Mouse (Mus musculus): Measurements from ENCODE around the gene Wwc2.

Wwc2 gene

DNA sequence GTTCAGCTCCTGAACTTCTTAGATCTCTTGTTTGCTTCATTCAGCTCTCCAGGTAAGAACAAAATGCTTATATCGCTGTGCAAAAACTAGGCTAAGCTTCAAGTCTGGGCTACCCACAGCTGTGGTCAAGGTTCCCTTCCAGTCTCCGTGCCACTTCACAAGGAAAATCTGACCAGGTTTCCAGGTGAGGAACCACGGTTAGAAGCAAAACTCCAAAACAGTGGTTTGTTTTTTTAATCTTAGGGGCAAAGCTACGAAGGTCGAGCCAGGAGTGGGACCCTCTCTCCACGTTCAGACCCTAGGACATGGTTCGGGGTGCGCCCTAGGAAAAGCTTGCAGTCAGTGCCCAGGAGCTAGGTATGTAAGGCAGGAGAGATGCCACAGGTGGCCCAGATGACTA, 1.5 kb downstream of the Wwc2 start:
- no peak for DNase-seq

DNA sequence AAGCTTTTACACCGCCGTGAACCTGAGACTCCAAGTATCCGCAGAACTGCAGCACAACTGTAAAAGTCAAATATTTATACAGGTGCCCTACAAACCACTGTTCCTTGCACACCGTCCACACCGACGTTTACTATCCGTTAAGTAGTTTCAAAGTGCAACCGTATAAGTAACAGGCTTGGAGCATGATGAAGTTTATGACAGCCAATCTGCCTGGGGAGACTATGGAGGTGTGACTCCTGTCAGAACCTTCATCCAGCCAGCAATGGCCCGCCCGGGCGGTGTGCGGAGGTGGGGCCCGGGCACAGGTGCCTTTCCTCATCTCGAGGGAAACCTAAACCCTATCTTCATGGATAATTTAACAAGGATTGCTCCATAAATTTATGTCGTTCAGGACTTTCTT, 2.6 kb downstream of the Wwc2 start:
- DNase-seq = no peak

DNA sequence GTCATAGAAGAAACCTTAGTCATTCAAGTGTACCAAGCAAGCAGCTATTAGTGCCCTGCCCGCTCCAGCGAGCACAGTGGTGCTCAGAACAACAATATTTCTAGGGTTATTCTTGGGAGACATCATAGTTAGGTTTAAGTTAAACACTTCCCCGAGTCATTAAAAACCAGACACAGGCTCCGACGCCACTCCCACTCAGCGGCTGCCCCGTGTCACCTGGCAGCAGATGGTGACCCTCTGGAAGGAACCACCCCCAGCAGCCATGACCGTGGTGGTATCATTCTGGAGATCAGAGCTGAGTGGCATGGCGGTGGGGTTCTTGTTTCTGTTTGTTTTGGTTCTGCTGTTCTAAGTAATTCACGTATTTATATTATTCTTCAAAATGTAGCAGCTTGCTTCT, 5.1 kb downstream of the Wwc2 start:
- peak; percentile 33 for DNase-seq

DNA sequence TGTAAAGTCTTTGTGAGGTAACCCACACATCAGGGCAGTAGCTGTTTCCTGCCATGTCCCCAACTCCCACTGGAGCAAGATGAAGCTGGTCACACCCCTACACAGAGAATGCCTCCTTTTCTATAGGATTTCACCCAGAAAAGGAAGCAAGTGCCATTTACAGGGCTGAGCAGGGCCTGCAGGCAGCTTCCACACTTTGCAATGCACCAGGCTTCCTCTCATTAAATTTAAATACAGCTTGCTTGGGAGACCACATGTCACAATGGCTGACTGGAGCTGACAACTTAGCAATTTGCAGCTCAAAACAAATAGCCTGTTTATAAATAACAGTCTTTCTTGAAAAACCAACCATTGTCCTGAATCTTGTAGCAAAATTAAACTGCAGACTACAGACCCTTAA, 5.5 kb downstream of the Wwc2 start:
- no peak for DNase-seq

- no peak for DNase-seq
Measured at GRCm38 (mm10) chr8:47981075-47981474, 9.6 kb downstream of the Wwc2 start.

DNA sequence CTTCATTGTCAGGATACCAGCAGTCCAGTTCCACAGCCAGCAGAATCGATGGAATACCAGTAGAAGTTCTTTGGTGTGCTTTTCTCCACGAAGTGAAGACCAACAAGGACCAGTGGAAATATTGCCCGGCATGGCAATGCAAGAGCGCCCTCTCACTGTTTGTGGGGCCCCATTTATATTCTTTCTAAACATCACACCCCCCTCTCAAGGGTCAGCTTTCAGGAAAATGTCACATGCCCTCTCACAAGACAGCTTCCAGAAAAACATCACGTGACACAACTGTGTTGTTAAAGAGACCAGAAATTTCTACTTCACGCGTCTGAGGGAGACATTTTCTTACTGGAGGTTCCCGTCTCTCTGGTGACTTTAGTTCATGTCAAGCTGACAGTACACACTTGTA, 10.8 kb downstream of the Wwc2 start:
- DNase-seq = peak; percentile 40

DNA sequence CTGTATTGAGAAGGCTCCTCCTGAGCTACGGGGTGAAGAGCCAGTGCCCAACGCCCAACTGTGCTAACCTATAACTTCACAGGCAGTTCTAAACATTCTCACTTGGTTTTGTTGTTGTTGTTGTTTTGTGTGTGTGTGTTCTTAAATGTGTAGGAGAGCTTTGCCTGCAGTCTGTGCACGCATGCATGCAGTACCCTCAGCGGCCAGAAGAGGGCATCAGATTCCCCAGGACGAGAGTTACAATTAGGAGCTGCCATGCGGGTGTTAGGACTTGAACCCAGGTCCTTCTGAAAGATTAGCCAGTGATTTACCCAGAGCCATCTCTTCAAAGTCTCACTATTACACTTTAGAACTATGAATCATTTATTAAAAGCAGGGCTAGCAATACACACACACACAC, 12.0 kb downstream of the Wwc2 start:
- DNase-seq = peak; percentile 53

DNA sequence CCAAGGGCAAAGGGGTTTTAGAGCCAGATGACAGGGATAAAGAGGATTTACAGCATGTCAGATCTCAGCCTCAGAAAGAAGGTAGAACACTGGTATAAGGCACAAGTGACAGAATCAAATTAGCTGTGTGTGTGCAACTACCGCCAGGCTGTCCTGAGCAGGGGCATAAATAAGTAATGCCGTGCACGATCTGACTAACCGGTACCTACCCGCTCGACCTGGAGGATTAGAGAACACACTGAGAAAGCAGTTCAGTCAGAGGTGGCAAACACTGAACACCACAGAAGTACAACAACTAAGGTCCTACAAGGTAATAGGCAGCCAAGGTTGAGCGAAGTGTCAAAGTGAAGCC, 15.8 kb downstream of the Wwc2 start:
- DNase-seq = no peak

- DNase-seq = peak; percentile 84
Measured at GRCm38 (mm10) chr8:47974138-47974962, 16.4 kb downstream of the Wwc2 start.

GRCm38 (mm10) chr8:47971121-47971520, 19.6 kb downstream of the Wwc2 start:
- DNase-seq = no peak

DNA sequence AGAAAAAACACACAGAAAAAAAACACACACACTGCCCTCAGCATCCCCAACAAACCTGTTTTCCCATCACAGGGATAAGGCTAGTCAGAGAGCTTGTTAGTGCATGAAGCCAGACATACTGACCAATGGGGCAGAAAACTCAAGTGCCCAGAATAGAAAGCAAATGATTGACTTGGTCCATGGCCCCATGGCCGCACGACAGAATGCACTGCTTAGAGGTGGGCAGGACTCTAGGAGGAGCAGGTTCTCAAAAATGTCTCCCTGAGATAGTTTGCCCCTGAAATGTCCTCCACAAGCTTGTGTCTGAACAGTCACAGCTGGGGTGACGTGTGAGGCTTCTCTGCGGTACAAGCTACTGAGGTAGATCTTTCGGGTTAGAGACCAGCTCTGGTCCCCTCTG, 20.1 kb downstream of the Wwc2 start:
- peak; percentile 76 for DNase-seq

GRCm38 (mm10) chr8:47967045-47967920, 23.4 kb downstream of the Wwc2 start:
- DNase-seq = peak; percentile 59

DNA sequence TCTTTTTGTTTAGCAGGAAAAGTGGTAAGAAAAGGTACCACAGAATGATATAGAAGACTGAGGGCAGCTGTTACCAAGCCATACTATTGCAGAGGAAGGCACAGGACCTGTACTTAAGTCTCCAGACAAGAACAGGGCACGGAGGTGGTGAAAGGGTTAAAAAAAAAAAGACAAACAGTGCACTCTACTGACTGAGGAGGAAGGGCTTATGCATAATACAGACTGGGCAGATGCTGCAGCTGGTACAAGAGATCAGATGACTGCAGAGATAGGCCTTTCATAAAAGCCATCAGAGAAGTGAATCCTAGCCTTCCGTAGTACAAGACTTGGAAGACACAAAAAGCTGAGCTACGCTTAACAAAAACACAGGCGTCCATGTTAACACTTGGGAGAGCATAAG, 28.2 kb downstream of the Wwc2 start:
- no peak for DNase-seq

DNA sequence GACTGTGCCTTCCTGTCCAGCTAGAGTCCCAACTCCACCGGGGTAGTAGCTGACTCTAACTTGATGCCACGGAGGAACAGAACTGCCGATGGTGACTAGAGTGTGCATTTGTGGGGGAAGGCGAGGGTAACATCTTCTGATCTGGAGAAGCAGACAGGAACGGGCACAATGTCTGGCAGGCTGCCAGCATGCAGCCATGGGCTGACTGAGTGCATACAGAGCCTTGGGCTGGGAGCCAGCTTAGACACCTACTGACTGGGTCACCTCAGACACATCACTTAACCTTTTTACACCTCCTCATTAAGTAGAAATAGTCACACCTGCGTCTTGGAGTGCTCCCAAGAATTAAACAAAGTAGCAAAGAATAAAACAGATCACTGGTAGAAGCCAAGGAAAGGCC, 28.7 kb downstream of the Wwc2 start:
- peak; percentile 85 for DNase-seq

DNA sequence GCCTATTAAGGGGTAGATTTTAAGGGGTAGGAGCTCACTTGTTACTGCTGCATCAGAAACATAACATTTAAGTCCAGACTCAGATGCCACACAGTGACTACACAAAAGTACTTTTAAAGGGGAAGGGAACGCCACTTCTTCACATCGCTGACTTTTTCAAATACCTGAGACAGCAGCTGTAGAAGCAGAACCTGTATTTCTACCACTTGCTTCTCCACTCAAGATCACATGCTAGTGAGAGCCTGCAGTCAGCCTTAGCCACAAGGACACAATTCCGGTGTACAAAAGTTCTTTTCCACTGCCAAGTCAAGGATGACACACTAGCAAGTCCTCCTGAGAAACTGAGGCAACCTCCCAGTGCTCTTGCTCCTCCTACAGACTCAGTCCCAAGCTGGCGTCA, 33.2 kb downstream of the Wwc2 start:
- no peak for DNase-seq

DNA sequence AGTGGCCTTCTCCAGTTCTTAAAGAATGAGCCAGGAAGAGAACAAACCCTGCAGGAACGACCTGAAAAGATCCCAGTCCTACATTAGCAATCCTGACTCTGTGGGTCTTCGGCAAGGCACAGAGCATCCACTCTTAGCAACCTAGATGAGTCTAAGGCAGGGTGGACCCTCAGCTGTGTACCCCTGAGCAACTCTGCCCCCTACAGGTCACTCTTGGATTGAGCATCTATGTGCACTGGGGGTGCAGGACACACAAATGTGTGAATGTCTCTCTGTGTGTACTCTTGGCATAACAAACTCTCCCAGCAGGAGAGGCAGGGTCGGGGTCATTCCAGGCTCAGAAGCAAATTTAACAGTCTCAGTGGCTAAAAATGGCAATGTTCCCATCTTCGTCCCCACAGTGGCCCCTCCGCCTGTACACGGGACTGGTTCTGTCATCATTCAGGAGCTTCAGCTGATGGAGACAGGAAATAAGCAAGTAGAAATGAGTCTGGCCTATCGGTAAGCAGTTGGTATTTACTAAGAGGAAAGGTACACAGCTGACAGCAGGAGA, 39.3 kb downstream of the Wwc2 start:
- peak; percentile 65 for DNase-seq

- no peak for DNase-seq
Measured at GRCm38 (mm10) chr8:47948836-47949235, 41.9 kb downstream of the Wwc2 start.

DNA sequence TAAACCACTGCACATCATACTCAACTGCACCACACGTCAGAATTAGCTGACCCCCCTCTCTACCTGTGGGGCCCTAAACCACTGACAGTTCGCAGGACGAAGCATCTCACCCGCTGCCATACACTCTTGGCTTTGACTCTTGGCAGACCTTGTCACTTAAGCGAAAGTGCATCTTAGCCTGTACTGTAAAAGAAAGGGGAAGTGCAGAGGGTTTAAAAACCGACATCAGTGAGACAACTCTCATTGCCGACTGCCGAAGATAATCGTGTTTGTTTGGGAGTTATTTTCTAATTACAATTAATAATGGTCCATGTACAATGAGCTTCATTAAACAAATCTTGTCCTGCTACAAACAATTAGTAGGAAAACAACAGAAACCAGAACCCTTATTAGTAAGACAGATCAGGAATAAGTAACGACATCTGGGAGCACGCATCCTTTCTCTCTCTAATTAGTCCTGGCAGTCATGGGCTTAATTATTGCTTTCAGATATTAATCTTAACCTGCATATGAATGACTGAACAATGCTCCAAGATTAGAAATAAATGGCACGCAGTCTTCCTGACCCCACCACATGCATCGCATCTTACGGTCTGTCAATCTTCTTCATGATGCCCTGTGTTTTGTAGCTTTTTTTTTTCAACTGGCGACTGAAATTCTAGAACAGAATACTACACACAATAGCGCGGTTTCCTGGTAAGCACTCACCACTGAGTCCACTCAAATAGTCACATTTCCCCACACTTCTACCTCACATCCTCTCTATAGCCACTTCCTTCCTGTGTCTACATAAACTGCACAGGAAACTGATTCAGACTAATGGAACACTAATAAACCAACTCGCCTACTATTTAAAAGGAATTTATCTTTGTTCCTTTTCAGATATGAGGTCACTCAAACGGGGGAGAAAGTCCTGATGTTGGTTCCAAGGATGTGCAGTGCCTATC, 42.8 kb downstream of the Wwc2 start:
- DNase-seq = no peak

GRCm38 (mm10) chr8:47943049-47943448, 47.7 kb downstream of the Wwc2 start:
- DNase-seq = peak; percentile 60

DNA sequence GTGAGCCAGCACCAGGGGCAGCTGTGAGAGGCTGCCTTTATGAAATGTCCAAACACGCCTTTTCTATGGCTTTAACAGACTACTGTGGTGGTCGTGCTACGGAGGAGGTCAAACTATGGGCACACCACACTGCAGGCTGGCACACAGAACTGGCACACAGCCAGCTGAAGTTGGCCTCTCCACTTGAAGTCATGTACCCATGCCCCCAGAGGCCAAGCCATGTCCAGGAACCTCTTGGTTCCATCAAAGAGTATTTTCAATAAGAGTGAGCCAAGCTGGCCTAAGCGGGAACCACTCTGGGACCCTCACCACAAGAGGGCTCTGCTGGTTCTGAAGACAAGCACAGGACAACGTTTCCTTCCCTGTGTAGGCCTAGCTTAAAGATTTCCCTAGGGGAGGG, 49.7 kb downstream of the Wwc2 start:
- peak; percentile 71 for DNase-seq

DNA sequence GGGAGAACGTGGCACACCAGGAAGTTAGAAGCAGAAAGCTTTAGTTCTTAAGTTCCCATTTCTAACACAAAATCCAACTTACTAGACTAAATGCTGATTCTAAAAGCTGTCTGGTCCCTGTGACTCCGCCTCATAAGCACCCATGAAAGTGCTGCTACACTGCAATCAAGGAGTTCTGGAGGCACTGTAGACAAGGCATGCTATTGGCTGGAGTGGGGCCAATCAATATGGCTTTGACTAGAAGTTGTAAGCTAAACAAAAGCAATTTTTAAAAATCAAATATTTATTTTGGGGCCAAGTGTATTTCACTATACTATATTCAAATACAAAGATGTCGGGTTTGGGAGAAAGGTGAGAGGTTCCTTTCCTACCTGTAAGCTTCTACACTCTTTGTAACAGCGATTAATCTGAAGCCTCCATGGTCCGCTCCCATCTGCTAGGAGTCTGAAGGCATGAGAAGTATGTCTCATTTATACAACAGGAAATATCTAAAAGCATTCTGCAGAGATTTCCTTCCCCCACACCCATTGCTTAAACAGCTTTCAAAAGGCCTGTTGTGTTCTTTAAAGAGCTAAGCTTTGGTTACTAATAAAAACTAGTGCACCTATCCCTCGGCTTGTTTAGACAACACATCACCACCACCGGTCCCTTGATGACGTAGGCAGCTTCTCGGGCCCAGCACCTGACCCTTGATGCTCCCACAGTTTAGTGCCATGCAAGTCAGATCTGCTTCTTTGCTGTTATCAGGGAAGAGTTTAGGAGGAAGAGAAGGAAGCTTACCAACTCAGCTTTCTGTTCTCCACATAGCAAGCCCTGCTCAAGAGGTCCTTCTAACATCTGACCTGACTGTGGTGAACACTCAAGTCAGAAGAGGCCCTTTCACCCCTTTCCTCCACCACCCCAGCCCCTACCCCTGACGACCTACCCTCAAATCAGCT, 50.5 kb downstream of the Wwc2 start:
- DNase-seq = no peak

DNA sequence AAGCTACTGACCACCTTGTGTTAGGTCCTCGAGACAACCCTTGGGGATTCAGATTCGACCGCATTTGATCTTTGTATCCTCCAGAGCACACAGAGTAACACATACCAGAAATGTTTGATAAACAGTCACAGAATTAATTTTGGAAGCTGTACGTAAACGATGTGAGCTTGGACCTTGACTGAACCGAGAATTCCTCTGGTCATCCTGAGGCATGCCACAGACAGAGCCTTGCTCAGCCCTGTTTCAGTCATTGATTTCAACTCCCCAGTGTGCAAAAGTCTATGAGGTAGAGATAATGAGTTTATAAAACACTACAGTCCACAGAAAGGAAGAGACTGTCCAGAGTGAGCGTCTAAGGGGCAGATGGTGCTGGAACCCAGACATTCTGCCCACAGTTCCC, 51.5 kb downstream of the Wwc2 start:
- DNase-seq = no peak
